Mouse (Mus musculus) 3T3-L1 (cell line): ENCODE measurements around the gene Vav1.

Experiments used
- DNase-seq: peaks from one replicate; pipeline ENCODE4 v3.0.0-alpha.2; 2015; ENCODE audit warnings: low read depth, low spot score

Gene Vav1

DNA sequence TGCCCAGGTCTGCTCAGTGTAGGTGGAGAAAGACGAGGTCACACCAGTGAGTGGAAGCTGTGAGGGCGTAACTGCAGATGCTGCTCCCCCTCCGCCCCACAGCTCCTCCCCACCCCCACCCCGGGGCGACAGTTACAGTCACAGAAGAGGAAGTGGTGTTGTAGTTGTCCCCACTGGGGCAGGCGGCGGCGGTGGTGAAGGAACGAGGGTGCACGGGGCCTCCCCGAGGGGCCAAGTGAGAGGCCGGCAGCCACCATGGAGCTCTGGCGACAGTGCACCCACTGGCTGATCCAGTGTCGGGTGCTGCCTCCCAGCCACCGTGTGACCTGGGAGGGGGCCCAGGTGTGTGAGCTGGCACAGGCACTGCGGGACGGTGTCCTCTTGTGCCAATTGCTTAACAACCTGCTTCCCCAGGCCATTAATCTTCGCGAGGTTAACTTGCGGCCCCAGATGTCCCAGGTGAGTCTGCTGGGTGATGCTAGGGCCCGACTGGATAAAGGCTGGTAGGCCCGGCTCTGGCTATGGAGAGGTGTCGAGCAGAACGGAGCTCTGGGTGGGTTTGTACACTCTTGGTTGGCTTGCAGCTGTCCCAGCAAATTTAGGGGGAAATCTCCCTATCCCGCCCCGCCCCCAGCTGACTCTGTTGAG, at the start of gene Vav1:
Vav1 (plus strand) TSS at position 158 of the 648 bp plus-strand sequence.
- DNase-seq: no peak

DNA sequence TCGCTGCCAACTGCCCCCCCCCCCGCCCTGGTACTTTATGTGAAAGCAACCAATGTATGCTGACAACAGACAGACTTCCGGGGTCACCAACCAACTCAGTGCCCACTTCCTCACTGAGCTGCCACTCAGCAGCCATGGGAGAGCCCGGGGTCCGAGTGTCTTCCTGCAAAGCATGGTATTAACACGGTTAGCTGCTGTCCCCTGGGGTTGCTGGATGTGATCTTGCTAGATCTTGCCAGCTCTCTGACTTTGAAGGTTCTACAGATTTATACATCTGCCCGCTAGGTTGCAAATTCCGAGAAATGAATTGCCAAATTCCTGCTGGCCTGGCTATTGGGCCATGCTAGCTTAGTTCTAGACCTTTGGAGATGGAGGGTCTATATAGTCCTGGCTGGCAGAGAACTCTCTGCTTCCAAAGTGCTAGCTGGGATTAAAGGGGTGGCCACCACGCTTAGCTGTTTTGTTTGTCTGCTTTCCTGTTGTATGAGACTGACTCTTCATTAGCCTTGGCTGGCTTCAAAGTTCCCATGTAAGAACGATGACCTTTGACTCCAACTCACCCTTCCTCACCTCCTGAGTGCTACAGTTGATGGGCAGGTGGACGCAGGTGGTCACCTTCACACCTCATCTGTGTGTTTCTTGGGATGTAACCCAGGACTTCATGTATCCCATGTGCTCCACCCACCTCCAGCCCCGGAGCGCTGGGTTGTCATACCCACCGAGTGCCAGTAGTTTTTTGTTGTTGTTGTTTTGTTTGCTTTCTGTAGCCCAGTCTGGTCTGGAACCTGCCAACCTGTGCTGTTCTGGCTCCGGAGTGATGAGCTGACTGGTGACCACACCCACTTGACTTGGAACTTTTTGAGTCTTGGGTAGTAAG, 48.8 kb upstream of the Vav1 start:
- DNase-seq: no peak

DNA sequence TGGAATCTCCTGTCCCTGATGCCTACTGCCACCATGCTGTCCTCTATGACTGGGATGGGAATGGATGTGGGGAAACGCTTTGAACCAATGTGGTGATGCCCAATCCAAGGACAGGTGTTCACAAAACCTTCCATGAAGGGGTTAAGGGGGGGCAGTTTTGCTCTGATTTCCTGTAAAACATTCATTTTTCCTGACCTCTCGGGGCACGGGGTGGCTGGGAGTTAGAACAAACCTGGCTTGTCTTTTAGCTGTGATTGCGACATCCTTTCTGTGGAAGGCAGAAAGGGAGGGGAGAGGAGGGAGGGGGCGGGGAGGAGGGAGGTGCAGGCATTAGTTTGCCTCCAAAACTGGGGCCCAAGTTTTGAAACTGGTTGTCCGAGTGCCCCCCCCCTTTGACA, 48.2 kb upstream of the Vav1 start:
- peak; percentile 53 for DNase-seq

DNA sequence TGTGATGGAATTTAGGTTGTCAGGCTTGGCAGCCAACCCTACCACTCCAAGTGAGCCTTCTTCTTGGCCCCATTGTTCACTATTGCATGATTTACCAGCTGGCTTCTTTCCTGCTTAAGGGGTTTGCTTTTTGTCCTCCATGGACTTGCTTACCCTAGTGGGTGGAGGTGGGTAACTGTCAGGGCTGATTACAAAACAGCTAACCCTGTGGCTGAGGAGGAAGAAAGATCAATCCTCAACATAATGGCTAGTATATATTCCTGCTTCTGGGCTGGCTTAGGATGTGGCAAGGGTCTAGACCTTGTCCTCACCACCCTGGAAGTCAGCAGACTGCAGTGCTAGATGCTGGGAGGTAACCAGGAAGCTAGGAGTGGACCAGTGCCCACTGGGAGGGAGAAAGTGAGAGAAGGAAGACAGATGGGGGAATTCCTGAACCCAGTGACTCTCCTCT, 47.6 kb upstream of the Vav1 start:
- DNase-seq: peak; percentile 81

DNA sequence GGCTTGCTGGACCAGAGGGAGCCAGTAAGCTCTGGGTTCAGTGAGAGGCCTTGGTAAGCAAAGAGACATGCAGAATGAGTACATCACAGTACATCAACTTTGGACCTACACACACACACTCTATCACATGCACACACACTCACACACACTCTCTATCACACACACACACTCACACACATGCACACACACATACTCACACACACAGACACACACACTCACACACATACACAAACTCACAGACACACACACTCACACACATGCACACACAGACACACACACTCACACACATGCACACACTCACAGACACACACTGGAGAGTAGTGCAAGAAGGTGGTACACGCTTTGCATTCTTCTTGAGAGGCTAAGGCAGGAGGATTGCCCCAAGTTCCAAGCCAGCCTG, 46.7 kb upstream of the Vav1 start:
- DNase-seq: no peak

DNA sequence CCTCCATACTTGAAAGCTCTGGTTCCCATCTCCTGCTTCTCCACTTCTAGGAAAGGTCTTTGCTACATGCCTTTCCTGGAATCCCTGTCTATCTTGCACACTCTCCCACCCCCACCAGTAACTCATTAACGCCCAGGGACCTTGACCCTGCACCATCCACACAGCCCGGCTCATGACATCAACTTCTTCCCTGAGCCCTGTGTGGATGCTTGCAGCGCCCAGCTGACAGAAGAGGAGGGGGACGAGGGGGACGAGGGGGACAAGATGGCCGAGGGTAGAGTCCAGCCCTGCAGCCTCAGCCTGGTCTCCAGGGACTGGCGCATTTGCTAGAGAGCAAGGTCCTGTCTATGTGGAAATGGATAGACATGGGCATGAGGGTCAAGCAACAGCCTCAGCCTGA, 45.9 kb upstream of the Vav1 start:
- DNase-seq: no peak

DNA sequence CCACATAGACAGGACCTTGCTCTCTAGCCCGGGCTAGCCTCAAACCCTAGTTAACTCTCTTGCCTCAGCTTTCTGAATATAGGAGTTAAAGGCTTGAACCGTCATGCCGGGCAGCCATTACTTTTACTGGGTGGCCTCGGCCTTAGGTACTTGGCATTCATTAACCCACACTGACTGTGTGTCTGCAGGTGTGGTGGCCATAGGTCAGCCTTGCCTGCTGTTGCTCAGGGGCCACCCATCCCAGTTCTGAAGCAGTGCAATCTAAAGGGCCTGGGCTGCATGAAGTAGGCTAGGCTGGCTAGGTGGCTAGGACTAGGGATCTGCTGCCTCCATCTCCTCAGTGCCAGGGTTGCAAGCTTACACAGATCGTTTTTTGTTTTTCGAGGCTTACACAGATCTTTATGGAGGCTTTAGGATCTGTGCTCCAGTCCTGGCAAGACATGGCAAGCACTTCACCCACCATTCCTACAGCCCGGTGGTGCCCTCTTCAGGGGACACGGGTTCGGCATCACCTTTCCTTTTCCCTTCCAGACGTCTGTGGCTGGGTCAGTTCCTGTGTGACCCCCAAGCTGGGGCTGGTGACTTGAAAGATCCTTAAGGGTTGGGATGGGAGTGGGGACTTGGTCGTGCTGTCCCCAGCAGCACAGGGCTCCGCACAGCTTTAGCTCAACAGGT, 44.5 kb upstream of the Vav1 start:
- DNase-seq: no peak

DNA sequence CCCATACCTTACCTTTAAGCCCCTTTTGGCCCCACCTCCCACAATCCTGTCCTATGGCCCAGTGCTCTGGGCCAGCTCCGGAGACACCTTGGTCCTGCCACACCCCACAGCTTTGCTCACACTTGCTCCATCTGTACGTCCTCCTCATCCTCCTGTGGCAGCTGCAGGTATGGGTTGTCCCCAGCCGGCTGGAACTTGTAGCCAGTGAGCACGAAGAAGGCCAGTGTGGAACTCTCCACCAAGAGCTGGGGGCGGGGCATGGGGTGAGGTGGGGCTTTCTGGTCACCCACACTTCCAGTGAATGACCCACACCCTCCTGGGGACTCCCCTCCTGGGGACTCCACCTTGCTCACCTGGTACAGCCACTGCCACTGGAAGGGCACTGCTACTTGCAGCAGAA, 43.1 kb upstream of the Vav1 start:
- DNase-seq: no peak

DNA sequence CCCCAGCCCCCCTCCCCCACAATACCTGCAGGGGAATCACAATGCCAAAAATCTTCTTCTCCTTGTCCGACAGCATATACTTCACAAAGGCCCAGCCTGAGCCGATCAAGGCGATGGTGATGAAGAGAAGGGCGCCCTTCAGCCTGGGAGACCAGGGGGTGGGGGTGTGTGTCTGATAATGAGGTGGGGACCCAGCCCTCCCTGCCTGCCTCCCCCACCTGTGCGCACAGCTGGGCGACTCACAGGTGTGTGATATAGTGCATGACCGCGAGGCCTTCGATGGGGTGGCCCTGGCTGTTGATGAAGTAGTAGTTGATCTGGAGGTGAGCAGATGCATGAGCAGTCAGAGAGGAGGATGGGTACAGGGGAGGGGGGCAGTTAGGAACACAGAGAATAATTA, 41.7 kb upstream of the Vav1 start:
- no peak for DNase-seq

DNA sequence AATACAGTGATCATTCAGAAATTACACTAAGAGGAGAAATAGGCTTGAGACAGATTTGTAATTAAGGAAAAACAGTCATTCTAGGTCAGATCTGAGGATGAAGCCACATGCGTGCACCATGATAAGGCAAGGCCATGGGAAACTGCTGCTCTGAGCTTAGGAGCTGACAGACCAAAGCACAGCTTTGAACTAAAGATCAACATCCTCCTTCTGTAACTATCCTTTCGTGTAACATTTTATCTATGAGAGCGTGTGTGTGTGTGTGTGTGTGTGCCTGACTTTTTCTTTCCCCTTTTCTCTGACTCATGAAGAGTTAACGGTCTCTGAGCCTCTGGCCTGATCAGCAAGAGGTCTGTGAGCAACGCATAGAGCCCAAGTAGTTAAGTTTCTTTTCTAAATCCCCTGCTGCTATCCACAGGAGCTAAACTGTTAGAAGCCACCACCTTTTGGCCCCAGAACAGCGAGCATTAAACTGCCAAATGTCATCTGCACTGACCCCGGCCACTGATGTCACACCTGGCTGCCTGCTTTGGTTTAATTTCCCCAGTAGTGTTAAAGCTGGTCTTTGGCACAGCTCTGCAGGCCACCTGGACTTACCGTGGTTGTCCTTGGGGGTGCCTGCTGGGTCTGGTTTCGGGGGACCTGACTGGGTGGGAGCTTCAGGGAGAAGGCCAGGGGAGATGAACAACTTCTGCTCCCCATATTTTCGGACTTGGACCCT, 35.1 kb upstream of the Vav1 start:
- no peak for DNase-seq

DNA sequence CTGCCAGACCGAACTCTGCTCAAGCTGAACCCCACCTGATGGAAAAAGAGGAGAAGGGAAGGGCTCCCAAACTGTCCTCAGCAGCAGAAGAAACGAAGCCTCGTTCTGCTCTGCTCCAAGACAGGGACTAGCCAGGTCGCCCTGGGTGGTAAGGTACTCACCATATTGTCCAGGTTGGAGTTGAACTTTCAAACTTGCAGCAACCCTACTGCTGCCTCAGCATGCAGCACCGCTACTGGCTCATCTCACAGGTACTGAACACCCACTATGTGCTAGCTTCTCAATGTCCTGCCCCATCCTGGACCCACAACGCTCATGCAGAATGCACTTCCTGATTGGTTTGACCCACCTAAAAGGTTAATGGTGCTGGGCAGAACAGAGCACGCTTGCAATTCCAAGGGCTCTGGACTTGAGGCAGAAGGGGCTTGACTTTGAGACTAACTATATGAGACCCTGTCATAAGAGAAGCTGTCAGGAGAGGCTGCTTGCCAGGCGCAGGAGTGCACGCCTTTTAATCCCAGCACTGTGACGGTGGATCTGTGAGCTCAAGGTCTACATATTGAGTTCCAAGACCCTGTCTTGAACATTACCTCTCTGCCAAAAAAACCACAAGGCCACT, 33.5 kb upstream of the Vav1 start:
- no peak for DNase-seq

DNA sequence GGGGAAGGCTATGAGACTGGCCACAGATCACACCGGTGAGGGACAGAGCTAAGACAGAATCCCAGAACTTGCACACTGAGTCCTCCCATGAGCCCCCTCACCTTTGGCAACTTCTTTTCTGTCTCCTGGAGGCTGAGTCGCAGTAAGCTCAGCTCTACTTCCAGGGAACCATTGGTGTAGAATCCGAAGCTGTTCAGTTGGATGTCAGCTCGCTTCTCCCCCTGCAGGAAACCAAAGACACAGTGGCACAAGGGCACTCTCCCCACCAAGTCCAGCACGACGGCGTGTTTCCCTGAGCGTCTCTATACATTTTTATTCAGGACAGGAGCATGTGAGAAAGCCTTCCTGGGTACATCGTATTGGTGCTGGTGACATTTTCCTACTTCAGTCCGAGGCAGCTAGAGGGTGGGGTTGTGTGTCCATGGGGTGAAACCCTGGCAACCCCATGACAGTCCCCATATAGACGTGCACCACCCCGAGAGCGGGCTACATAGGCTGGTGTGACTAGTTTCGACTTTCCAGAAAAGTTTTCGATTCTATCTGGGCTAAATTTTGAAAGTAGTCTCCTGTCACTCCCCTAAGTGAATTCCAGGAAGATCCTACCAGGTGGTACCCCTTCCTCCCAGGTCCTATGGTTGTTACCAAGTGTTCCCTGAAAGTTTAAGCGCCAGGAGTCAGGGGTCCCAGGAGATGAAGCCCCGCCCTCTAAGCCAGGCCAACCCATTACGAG, 32.1 kb upstream of the Vav1 start:
- DNase-seq: peak; percentile 72

DNA sequence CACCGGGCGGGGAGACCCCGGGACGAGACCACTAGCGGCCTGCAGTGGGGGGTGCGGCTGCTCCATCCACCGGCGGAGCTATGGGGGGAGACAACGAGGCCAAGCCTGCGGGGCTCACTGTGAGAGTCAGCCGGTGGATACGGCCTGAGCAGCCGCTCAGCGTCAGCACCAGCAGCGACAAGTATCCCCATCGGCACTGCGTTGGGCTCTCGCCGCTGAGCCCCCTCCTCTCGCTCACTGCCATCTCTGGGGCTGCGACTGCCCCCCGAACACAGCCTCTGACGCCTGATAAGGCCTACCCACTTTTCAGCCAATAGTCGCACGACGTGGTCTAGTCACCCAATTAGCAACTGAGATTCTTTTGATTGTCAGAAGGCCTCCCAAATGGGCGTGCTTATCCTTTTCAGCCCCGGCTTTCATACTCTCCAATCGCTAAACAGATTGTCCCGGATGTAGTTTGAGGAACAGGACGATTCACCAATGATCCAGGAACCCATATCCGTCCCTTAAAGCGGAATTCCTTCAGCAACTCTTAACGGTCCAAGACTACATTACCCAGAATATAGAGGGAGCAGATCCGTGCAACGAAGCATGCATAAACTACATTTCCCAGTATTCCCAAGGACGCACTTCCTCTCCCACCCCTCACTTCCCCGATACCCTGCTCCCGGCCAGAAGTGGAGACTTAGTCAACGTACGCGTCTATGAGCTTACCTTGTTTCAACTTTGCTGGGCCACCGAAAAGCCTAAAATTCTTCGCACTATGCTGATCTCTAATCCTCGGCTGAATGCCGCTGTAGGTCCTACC, 31.3 kb upstream of the Vav1 start:
- peak; percentile 100 for DNase-seq

DNA sequence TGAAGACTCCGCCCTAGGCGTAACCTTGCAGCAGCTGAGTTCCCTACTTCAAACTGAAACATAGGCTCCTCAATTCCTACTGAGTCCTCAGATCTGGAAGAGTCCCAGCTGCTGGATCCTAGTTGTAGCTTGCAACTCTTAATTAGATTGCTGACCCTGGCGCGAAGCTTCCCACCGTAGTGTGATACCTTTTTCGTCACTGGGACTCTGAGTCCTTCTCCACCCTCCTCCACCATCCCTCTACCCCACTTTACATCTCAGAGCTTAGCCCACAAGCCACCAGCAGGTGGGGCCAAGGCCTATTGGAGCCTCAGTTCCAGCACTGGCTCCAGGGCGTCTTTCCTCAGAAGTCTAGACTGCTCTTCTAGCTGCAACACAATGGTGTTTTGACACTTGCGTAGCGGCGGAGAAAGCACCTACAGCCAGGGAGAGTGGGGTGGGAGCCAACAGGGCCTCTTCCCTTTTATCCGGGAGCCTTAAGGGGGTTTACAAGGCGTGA, 30.6 kb upstream of the Vav1 start, which contains the start of gene Gpr108:
Gpr108 (minus strand) TSS at position 246 of the 499 bp plus-strand sequence.
- DNase-seq: peak; percentile 98

DNA sequence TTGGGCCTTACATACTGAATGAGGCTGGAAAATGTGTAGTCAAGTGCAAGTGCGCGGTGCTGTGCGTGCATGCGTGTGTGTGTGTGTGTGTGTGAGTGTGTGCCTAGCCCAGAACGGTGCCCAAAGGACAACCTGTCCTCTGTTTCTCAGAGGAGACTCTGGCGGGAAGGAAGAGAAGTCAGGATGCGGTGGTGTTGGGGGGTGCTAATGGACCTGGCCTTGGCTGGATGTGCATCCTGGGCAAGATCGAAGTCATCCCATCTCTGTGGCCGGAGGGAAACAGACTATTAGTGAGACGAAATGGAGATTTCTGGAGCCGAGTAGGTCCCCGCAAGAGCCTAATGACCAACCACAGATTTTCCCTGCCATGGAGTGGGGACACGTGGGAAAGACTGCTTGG, 30.1 kb upstream of the Vav1 start:
- no peak for DNase-seq

DNA sequence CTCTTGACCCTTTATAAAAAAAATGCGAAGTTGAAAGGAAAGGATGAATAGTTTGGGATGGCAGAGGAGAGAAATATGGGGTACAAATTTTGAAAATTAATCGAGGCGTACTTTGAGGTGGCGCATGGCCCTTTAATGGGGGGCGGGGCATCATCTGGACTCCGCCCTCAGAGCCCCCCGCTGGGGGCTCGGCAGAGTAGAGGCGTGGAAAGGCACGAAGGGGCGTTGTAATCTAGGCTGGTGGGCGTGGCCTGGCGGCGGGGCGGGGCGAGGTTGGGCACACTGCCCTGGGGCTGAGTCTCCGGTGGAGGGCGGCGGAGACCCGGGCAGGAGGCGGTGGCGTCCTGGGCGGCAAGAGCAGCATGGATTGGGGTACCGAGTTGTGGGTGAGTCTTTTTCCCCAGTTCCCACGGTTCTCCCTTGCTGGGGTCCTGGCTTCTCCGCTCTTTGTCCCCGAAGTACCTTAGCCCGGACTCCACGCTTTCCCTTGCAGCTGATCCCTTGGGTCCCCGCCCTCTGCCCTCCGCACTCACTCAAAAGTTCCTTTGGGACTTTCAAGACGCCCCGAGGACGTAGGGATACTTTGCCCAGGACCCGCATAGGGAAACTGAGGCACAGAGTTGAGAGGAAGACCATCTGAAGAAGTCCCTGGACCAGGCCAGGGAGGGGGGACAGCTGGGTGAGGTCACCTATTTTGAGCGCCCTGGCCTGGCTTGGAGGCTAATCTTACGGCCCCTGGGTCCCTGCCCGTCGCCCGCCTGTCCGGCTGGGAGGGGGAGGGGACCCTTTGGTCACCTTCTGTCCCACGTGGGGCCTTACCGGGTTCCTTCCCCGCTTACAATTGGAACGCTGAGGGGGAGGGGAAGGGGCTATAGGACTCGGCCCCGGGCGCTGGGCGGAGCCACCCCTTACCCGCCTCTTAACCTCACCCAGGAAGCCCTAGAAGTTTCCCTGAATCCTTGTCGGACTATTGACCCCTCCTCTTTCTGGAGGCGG, 29.4 kb upstream of the Vav1 start, which contains the start of gene Trip10:
Trip10 (plus strand) TSS at position 270 of the 996 bp plus-strand sequence.
- peak; percentile 89 for DNase-seq

DNA sequence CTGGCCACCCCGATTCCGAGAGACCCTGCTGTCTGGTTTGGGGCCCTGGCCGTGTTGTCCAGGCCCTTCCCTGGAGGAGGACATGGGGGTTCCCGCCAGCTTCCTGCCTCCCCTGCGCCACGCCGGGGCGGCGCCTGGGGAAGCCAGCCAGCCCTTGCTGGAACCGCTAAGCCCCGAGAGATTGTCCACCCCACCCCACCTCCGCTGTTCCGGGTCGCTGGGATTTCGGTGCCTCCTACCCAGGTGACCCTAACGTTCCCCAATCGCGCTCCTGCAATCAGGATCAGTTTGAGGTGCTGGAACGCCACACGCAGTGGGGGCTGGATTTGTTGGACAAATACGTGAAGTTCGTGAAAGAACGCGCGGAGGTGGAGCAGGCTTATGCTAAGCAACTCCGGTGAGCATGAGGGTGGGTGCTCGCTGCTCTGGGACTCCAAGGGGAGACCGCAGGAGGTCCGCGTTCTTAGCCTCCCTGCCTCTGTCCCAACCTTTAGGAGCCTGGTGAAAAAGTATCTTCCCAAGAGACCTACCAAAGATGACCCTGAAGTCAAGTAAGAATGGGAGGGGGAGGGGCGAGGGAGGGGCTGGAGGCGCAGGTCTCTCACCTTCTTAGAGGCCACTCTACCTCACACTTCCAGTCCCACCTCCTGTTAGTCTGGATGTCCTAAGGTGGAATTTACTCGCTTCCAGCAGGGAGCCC, 28.3 kb upstream of the Vav1 start:
- DNase-seq: peak; percentile 50

DNA sequence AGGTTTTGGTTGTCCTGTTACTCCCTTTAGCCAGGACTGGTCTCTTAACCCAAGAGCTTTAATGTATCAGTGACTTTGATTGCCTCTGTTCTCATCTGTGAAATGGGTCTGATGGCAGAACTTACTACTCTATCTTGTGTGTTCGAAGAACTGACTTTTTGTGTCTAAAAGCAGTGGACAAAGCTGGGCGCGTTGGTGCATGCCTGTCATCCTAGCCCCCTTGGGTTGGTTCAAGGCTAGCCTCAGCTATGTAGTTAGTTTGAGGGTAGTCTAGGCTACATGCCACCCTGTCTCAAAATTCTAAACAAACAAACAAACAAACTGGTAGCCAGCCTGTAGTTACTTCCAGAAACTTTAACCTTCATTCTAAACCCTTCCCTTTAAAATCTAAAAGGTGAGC, 27.5 kb upstream of the Vav1 start:
- no peak for DNase-seq
